Mouse (Mus musculus): ENCODE results near the gene Fat3.

Fat3 gene

DNA sequence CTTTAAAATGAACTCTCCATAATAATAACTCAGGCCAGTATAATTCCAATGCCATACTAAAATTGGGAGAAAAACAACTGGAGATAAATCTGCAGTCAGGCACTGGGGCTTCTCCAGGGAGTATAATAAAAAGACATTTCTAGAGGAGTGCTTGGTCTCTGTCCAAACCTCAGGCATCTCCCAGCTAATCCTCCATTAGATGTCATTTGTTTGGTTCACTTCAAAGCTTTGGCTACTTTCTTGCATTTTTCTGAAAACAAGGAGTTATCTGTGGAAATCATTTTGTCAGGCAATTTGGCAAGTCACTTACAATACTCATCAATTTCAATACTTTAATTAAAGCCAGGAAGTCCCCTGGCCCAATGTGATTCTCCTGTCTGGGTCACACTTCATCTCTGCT, 351.0 kb downstream of the Fat3 start:
- in situ Hi-C loops (cut with MboI; ENCODE audit: low sequenced_read_pairs), result no loop called here

DNA sequence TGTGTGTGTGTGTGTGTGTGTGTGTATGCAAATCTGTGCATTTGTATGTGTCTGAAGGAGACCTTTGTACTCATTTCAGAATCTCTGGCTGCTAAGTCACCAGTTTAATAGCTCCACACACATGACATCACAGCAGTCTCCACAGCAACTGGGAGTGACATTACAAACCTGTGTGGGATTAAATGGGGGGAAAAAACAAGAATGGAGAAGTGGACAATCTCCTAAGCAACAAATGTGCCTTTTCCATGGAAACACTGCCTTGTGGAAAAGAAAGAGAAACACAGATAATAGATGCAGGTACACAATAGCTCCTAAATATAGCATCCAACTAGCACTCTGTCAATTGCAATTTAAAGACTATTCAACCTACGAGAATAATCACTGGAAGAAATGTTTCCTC, 353.4 kb downstream of the Fat3 start:
- in situ Hi-C loops (cut with MboI; ENCODE audit: low sequenced_read_pairs), result no loop called here

DNA sequence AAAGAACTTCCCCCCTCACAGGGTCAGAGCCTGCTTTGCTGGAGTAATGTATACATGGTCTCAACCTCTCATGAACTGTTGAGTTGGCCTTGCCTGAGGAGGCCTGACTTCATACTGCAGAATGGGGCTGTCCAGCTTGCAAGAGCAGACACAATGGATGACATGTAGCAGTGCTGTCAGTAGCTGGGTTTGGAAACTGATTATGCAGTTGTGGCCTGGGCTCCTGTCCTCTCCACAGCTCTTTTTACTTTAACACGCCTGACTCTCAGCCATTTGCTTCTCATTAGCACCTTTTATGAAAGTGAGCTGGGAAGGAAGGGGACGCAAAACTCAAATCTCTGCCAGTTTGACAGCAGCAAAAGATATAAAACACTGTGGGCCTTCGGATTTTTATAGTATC, 356.4 kb downstream of the Fat3 start:
- in situ Hi-C loops (cut with MboI; ENCODE audit: low sequenced_read_pairs), result no loop called here

DNA sequence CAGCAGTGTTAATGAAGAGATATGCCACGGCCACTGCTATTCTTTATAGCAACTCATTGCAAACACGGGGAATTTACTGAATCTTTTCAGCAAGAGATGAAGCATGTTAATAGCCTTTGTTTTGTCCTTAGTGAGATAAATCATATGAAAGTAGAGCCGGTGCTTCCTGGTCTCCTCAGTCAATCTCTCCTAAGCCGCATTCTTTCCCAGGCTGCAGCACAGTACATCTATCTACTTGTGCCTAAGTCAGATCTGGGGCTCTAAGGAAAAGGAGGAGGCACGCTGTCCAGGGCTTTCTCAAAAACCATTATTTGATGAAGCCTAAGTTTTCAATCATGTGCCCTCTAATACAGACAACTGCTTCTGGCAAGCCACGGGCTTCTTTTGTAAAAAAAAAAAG, 361.8 kb downstream of the Fat3 start:
- in situ Hi-C loops (cut with MboI; ENCODE audit: low sequenced_read_pairs), result no loop called here

DNA sequence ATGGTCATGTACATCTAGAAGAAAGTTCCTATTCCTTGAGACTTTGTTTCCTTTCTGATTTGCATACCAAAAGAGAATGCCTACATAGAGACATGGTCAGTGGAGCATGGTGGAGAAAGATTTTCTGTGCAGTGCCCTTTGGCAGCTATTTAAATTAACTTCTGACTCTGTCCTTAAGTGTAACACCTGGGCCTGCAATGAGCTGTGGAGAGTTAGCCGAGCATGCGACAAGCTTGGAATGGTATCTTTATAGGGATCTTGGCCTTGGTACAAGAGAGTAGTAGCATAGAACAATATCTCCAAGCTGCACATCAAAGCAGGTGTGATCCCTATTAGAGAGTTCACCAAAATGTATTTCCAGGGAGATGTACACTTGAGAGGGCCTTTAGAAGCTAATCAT, 368.0 kb downstream of the Fat3 start:
- in situ Hi-C loops (cut with MboI; ENCODE audit: low sequenced_read_pairs), result no loop called here

DNA sequence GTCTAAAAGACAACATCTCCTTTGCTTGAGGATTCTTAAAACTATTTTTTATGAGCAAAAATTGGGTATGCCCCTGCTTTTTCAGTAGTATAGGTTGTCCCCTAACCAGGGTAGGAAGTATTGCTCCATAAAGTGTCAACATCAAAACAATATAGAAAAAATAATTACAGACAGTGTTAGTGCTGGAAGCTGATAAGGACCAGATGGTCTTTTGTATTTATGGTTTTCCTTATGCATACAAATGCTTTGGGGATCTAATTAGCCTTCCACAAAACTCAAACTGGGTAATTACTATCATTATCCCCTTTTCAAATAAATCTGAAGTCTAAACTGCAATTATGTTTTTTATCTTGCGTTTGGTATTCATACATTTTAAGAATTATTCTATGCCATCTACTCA, 368.5 kb downstream of the Fat3 start:
- in situ Hi-C loops (cut with MboI; ENCODE audit: low sequenced_read_pairs), result no loop called here

DNA sequence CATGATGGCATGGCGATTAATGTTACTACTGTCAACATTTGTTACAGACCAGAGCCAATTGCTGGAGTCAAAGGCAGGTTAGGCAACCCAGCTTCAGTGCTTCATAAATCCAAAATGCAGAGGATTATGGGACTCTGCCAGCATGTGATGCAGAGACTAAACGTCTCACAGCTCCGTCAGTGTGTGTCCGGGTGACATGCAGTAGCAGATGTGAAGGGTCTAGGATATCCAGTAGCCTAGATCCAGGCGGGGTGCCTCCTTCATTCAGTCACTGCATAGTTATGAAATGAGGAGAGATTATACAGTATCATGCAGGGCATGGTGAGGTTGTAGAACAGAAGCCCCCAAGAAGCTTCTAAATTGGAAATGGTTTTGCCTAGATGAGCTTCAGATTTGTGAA, 379.3 kb downstream of the Fat3 start:
- in situ Hi-C loops (cut with MboI; ENCODE audit: low sequenced_read_pairs), result no loop called here

DNA sequence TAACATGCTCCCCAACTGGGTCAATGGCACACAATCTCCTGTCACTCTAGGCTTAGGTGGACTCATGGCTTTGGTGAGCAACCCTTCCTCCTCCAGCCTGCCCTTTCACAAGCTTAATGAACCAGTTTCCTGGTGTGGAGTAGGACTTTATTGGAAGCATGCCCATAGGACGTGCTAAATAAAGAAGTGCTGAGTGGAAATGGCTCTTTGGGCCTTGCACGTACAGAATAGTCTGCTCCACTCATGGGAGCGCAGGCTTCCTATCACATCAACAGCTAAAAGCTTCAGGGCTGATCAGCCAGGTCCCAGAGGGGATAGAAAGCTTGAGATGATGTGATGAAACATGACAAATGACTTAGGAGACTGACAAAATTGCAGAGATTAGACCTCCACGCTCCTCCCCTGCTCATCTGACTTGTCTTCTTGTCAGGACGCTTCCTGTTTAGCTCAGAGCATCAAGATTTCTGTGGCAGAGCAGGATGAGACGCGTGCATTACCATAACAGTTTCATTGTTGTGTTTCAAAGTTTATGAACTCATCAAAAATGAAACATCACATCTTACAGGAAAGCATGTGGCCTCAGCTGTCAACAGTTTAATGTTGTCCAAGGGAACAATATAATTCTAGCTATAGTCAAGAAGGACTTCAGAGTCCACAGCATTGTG, 386.1 kb downstream of the Fat3 start:
- in situ Hi-C loops (cut with MboI; ENCODE audit: low sequenced_read_pairs), result no loop called here

DNA sequence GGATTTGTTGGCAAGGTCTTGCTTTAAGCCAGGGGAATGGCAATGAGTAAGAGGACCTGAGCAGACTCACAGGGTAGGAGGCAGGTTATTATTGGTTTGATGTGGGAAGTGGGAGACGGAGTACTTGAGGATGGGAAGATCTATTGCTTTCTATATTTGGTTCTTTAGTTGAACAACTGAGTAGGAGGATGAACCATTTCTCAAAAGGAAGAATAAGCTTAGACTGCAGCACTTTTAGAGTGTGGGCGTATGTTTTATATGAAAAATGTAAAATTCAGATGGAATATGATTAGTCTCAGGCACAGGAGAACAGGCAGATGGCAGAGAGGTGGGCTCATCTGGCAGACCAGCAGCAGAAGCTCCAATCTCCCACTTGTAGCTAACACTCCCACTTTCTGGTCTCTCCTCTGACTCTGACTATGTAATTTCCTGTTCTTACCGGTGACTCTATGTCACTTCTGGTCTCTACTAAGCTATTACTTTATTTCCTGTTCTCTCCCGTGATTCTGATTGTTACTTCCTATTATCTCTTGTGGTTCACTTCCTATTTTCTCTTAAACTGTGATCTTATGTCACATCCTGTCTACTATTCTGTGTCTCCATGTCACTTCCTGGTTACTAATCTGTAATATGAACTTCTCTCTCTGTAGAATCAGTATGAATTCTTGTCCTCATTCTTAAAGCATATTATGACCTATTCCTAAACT, 387.0 kb downstream of the Fat3 start:
- in situ Hi-C loops (cut with MboI; ENCODE audit: low sequenced_read_pairs), result no loop called here

DNA sequence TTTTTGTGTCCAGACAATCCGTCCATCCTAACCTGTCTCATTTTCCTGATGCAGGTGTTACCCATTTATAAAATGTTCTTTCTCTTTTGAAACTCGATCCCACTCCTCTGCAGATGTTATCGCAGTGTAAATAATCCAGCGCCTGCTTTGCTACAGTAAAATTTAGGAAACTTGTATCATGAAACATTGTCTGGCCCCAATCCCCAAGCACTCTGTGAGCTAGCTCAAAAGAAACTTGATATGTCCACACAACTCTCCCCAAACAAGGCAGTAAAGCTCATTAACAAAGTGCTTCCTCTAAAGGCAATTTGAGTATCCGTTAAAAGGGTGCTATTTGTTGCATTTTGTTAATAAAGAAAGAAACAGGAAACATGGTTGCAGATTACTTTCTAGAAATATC, 393.2 kb downstream of the Fat3 start:
- in situ Hi-C loops (cut with MboI; ENCODE audit: low sequenced_read_pairs), result no loop called here

DNA sequence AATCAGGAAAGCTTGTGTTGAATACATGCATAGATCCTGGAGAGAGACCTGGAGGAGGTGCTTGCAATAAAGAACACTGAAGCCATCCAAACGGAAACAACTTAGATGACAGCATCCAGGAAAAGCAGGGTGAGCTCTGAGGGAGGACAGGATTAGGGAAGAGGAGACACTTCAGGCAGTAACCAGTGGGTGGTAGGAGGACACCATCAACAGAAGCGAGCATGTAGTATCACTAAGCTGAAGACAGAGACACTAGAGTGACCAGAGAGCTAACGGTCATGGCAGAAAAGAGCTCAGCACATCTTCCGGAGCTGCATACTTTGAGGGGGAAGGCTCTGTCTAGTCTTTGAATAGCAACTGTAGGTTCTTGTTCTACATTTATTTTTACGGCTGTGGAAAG, 393.7 kb downstream of the Fat3 start:
- in situ Hi-C loops (cut with MboI; ENCODE audit: low sequenced_read_pairs), result no loop called here

DNA sequence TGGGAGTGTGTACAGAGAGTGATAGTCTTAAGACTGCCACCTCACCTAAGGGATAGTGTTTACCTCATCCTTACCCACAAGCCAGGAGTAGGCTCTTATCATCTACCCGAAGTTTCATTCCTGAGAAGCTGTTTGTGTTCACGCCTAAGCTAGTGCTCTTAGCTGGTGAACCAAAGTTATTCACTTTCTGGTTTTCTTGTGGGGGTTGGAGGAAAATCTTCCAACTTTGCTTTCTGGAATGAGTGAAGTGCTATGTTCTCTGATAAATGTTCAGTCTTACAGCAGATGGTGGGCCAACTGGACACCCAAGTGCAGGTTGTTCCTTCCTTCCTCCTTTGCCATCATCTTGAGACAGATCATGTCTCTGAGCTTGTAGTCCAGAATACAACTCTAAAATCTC, 402.5 kb downstream of the Fat3 start:
- in situ Hi-C loops (cut with MboI; ENCODE audit: low sequenced_read_pairs), result no loop called here

DNA sequence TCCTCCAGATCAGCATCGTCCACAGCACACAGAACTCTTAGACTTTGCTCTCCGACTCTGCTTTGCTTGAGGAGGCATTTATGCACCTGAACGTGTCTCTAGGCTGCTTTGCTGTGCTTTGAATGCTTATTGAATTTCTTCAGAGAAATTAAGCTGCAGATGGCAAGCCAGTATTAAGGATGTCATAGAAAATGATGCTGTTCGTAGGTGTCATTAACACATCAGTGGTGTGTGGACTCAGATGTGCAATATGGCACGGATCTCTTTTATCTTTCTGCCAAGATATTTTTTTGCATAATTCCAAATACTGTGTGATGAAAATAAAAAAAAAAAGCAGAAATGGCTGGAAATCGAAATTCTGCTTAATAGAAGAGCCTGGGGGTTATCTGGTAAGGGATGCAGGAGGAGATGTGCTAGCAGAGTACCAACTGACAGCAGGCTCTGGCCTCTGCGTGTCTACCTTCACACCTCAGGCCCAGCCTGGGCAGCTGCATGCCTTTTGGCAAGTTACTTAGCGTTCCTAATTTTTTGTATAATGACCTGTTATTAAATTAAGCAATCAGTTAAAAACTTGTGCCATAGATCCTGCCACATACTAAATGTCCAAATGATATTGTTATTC, 407.9 kb downstream of the Fat3 start:
- in situ Hi-C loops (cut with MboI; ENCODE audit: low sequenced_read_pairs), result no loop called here

DNA sequence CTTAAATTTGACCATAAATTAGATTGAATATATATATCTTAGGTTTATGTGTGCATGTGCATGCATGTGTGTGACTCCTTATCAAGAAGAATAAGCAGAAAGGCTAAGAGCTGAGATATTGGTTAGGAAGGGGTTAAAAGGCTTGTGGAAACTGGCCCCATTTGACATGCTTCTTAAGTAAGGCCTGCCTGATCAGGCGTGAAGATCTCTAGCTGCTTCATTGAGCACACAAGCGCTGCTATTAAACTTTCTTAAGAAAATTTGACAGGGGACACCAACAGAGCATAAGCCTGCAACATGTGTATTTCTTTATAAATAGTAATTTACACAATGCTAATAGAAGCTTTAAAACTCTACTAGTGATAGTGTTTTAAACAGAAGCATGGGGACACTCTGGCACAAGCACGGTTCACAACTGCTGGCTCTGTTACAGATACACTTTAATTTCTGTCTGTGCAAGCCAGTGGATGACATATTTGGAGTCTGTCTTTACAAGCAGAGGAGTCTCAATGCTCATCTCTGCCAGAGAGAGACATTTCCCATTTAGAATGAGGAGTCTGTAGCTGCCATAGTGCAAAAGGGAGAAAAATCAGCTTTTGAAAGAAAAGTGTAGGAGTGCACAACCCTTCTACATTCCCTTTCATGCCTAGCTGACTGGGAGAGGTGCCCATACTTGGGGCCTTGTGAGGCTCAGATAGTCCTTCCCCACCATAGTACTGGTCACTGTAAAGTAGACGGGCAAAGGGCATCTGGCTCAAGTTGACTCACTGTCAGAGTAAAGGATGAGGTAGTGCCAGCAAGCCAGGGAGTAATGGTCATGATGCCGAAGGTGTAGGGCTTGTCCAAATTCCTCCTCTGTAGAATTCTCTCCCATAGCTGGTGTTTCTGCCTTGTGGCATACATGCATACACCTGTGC, 408.8 kb downstream of the Fat3 start:
- in situ Hi-C loops (cut with MboI; ENCODE audit: low sequenced_read_pairs), result no loop called here

DNA sequence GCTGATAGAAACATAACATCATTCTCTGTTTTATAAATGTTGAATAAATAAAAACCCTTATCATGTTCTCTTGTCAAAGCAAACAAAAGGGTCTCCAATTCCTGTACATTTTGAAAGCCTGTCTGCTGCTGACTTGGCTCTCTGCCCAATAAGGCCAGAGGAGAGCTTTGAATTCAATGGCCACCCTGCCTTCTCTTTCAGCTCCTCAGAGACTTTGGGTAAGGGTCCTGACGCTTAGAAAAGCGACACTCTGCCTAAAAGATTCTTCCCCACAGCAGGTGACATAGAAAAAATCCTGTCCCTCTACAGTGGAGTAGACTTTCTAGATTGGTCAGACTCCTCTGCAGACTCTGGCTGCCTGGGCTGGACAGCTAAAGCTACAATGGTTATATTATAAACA, 421.8 kb downstream of the Fat3 start:
- in situ Hi-C loops (cut with MboI; ENCODE audit: low sequenced_read_pairs), result no loop called here

DNA sequence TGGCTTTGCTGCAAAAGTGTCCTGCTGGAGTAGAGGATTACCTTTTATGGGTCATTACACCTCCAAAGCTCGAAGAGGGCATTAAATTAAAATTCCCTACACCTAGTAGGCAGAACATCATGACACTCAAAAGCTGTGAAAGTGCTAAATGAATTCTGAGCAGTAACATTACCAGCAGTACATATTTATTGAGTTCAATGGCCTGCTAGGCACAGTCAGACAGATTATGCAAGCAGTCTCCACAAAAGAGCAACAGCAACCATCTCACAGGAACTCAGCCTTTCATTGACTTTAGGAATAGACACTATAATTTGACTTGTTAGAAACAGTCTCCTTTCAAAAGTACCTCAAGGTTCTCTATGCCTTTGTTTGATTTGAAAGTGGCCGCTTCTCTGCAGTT, 426.4 kb downstream of the Fat3 start:
- in situ Hi-C loops (cut with MboI; ENCODE audit: low sequenced_read_pairs), result no loop called here

DNA sequence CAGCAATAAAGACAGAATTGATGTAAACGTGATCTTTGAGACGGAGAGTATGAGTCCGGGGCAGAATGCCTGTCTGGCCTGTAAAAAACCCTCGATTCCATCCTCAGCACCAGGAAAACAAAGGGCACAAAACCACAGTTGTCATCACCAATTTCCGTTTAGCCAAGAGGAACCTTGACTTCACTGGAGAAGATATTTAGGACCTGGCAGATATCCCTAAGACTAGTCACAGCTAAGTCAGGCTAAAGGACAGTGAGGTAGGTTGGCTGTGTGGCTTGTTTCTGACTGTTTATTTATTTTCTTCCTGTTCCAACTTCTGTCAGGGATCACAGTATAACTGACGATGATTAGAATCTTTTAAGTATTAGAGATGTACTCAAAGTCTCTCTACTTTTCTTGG, 427.0 kb downstream of the Fat3 start:
- in situ Hi-C loops (cut with MboI; ENCODE audit: low sequenced_read_pairs), result no loop called here

DNA sequence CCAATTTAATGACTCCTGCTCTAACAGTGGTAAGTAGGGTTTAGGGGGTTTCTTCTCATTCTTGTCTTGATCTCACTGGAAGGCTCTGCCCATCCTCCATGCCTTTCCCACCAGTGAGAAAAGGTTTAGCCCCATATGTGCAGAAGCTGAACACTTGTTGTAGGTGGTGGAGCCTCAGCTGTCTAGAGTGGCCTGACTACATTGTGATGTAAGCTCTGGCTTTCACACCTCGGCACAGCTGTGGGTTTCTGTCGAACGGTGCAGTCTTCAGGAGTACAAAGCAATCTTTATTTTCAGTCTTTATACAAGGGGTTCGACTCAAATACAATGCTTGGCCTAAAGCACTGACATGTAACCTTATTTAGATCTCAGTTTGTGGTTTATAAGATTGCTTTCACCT, 437.6 kb downstream of the Fat3 start:
- in situ Hi-C loops (cut with MboI; ENCODE audit: low sequenced_read_pairs), result no loop called here

DNA sequence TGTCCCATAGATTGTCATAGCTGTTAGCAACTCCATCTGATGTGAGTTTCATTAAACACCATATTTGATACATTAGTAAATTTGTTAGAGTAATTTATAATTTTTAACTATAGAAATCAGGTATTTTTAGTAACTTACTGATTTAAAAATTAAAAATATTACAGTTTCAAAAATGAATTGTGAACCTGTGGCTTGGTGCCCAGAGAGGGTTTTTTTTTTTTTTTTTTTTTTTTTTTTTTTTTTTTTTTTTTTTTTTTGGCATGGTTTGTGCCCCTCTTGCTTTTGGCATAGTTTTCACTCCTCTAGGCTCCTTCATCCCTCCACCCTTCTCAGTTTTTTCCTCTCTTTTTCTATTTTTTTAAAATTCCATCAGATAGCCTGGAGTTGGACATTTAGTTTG, 438.6 kb downstream of the Fat3 start:
- in situ Hi-C loops (cut with MboI; ENCODE audit: low sequenced_read_pairs), result no loop called here

DNA sequence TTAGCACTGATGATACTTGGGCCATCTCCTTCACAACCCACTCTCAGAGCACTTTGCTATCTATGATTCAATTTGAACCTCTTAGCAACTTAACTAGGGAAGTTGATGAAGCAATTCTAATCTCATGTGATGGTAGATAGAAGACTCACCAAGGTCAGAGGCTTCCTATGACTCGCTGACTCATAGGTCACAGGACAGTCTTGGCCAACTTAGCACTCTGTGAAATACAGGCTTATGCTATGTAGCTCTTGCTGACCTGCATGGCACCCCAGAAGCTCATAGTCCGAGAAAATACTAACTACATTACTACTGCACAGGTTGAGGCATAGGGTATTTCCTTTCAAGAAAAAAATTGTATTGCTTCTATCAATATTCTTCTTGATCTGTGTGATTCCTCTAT, 454.4 kb downstream of the Fat3 start:
- in situ Hi-C loops (cut with MboI; ENCODE audit: low sequenced_read_pairs), result no loop called here

DNA sequence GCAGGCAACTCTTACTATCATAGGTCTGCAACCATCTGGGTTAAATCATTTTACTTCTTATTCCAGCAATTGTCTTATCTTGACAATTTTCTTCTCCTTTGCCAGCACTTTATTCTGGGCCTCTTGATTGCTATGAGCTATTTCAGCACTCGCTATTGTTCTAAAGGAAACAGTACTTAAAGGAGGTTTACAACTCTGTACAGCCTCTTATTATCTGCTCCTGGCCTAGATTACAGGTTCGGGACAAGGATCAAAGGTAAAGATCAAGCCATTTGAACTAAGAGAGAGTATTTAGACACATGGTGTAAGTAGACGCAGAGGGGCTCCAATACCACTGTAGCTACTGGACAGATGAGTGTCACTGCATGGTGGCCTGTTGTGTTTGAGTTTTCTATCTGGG, 463.7 kb downstream of the Fat3 start:
- in situ Hi-C loops (cut with MboI; ENCODE audit: low sequenced_read_pairs), result no loop called here
